Mouse (Mus musculus): Measurements from ENCODE around the gene Phf21a.

Phf21a gene

DNA sequence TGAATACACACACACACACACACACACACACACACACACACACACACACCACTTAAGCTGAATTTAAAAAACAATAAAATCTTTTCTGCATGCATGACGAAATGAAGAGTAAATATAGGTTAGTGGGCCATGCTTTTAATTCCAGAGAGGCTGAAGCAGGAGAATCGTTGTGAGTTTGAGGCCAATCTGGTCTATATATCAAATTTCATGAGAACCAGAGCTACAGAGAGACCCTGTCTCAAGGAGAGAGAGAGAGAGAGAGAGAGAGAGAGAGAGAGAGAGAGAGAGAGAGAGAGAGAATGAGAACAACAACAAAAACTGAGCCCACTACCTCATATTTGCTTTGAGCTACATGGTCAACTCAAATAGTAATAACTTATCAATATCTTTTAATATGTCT, at the start of gene Phf21a:
Phf21a (plus strand) TSS at position 301 of the 400 bp plus-strand sequence.
- no peak for DNase-seq (ENCODE audit: low spot score)

DNA sequence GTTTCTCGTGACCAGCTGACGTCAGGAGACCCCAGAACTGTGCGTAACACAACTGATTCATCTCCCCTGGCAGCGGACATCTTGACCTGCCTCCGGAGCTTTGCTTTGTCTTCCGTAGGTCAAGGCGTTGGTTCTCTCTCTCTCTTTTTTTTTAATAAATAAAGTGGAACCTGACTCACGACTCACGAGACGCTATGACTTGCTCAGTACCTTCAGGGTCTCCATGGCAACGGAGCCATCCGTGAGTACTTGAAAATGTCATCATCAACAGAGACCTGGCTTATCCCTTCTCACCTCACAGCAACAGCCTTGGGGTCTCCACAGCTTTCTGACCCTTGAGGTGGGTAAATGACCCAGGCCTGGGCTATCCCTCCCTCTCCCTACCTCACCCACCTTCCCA, 49.6 kb upstream of the Phf21a start:
- no peak for DNase-seq (ENCODE audit: low spot score)

GRCm38 (mm10) chr2:92047601-92048000, 45.3 kb upstream of the Phf21a start:
- peak; percentile 19 for DNase-seq (ENCODE audit: low spot score)

DNA sequence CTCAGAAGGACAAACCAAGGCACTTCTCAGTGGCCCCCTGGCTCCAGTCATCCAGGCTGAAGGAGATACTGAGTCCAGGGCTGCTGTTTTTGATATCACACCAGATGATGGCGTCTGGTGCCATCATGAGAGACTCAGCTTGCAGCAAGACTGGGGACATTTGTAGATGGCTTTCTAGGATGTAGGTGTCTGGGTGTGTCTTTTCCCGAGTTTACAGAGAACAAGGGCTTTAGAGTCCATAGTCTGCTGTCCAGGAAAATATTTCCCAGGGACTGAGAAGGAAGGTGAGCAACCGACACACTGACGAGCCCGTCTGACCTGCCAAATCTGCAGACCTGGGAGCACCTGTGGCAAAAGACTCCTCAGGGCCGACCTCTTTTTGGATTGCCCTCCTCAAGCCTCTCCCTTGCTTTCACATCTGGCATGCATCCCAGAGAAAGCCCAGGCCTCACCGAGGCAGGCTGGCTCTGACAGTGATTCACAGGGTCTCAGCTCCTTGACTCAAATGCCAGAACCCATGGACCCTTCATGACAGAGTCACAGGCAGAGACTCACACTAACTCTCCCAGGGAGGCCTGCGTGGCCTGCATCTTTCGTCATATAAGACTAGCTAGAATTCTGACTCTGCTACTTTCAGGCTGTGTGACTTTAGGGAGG, 44.8 kb upstream of the Phf21a start:
- peak; percentile 58 for DNase-seq (ENCODE audit: low spot score)

DNA sequence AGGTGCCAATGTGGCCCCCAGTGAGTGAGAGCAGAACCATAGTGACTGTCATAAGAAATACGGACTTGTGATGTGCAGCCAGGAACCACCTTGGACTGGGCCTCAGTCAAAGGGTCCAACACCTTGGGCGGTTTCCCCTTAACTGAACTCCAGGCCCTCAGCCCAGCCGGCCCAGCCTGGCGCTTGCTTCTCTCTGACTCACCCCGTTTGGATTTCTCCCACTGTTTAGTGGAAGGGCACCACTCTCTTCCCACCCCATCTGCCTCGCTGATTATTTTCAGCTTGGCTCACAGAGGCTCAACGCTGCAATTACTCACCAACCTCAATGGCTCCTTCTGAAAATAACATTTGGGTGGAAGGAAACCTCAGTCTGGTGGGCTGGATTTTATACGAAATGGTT, 40.7 kb upstream of the Phf21a start:
- no peak for DNase-seq (ENCODE audit: low spot score)

DNA sequence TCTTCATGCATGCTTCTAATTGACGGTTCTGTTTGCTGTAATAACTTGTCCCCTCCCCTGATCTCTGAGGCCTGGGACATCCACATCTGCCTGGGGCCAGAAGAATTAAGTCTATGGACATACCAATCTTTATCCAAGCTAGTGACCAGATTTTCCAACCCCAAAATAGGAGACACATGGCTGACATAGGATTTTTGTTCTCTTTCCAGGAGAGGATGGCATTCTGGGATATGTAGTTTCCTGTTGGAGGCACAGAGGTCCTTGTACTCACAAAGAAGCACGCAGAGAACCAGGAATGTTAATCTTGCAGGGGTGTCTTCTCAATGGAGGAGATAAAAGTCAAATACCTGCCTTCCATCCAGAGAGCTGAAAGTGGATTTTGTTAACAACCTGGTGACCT, 40.2 kb upstream of the Phf21a start:
- no peak for DNase-seq (ENCODE audit: low spot score)

DNA sequence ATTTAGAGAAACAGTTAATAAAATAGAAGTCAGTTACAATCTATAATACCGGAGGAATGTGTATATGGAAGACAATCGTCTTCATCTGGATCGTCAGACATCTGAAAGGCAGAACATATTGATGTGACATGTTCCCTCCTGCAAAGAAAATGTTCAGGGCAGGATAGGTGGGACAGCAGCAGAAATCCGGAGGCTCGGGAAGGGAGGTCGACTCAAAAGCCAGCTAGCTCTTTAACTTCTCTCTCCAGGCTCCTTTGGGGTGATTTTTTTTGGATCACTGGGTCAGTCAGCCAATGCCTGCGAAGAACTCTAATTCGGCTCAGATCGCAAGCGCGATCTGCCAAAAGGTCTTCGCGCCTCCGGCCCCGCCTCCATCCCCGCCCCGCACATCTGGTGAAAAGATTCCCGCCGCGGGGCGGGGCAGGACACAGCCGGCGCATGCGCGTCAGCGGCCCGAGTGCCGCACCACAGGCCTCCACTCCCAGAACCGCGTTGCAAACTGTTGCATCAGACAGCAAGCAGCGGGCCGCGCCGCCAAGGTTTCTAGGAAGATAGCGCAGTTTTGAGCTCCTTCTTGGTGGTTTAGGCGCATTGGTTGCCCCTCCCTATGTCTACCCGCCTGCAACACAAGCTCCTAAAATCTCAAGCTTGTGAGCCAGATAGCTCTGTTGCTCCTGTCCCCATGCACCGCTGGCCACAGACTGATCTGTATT, 37.7 kb upstream of the Phf21a start:
- DNase-seq (ENCODE audit: low spot score) = peak; percentile 98

- DNase-seq (ENCODE audit: low spot score) = peak; percentile 85
These were observed 37.1 kb upstream of the Phf21a start for GRCm38 (mm10) chr2:92055831-92056236.

- no peak for DNase-seq (ENCODE audit: low spot score)
These were observed 36.2 kb upstream of the Phf21a start for GRCm38 (mm10) chr2:92056760-92057159.

GRCm38 (mm10) chr2:92058469-92058868, 34.4 kb upstream of the Phf21a start:
- DNase-seq (ENCODE audit: low spot score) = peak; percentile 95

GRCm38 (mm10) chr2:92058936-92059335, 34.0 kb upstream of the Phf21a start:
- no peak for DNase-seq (ENCODE audit: low spot score)

DNA sequence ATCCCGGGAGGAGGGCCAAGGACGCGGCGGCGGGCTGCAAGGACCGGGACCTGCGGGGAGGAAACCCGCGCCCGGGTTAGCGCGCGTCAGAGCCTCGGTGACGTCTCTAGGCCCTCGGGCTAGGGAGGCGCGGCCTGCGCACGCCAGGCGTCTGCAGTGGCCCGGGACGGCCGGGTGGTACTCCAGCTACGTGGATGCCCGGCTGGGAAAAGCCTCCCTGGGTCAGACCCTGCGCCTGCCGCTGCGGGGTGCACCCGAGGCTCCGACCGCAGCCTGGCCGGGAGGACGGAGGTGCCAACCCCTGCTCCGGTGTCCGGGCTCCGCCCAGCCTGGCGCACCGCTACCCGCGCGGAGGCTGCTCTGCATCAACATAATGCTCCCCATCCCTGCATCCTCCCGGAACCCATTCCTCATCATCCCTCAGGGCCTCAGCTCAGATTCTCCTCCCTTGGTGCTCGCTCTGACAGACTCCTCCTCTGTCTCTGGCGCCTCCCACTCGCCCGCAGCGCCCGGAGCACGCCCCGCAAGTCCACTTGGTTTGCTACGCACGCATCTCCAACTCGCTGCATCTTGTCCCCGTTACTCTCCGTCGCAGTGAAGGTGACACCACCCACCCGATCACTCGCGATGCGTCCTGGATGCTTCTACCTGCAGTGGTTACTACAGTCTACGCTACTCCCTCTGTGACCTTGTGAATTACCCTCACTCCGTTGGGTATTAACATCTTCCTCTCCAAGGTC, 33.3 kb upstream of the Phf21a start:
- peak; percentile 85 for DNase-seq (ENCODE audit: low spot score)

DNA sequence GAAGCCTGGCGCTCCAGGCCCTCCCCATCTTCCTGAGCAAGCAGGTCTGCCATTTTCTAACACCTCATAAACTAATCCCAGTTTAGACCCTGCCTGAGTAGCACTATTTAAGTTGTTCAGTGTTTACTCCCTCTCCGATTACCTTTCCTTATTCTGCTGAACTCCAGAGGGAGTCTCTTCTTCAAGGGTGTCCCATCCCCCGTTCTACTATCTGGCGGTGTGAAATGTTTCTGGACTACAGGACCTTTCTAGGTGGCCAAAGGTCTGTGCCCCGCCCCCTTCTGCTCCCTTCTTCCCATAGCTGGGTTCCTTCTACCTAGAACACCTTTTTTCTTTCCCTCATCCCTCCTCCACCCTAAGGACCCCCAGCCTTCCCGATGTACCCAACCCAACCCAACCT, 32.6 kb upstream of the Phf21a start:
- DNase-seq (ENCODE audit: low spot score) = no peak

DNA sequence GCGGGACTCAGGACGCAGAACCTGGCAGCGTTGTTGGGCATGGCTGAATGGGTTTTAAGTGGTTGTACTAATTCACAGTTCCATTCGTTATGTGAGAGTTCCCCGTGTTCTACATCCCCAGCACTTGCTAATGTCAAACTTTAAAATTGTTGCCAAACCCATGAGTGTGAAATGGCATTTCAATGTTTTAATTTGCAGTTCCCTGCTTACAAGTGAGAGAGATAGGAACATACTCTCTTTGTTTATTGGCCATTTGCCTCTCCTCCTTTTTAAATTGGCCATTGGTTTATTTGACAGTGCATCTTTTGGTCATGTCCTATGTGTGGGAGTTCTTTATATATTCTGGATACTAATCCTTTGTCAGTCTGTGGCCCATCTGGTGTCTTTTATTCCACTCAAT, 31.6 kb upstream of the Phf21a start:
- no peak for DNase-seq (ENCODE audit: low spot score)

- no peak for DNase-seq (ENCODE audit: low spot score)
These were observed 29.8 kb upstream of the Phf21a start for GRCm38 (mm10) chr2:92063106-92063505.

DNA sequence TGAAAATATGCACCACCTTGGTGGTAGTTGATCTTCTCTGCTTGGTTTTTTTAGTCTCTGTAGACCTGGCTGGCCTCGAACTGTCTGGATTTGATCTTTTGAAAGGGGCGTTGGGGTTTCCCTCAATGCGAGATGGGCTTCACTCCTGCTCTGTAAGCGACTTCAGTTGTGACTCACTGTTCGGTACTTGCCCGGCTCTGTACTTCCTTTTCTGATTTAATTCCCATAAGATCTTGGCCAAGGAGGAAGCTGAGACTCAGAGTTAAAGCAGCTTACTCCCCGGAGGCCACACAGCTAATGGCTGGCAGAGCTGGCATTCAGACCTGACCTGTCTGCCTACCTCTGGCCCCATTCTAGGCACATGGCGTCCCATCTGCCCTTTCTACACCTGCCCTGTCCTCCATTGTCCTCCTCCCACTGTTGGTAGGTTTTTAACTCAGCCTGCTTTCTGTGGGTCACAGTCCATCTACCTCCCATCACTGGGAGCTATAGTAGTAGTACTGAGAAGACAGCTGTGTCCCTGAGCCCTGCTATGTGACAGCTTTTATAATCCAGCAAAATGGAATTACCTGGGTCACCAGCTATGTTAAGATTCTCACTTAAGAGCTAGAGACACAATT, 27.5 kb upstream of the Phf21a start:
- no peak for DNase-seq (ENCODE audit: low spot score)

DNA sequence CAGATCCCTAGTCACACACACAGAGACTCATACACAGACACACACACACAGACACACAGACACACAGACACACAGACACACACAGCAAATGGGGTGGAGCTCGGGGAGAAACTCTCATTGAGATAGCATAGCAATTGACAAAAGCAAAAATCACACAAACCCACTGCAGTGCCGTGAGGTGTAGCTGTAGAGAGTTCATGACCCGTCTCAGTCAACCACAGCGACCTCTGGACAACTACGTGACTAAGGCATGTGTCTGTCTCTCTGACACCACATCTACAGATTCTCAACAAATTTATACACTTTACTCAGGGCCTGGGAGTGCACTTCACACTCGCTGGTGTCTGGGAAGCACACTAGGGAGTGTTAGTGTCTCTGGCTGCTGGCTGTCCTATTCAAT, 27.0 kb upstream of the Phf21a start:
- no peak for DNase-seq (ENCODE audit: low spot score)

DNA sequence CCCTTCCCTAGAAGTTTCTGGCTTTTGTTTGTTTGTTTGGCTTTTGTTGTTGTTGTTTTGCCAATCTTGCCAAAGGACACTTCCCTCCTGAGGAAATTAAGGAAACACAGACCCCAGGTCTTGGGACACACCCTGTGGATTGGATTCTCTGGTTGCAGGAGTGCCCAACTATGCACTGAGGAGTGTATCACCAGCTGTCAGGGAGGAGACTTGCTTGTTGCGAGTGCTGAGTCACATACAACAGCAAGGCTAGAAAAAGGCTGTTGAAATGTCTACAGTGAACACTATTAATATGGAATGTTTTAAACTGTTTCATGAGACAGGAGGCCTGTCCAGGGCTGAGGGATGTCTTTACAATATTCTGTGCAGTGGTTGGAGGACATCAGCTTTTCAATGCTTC, 26.0 kb upstream of the Phf21a start:
- no peak for DNase-seq (ENCODE audit: low spot score)

GRCm38 (mm10) chr2:92067600-92067999, 25.3 kb upstream of the Phf21a start:
- DNase-seq (ENCODE audit: low spot score) = no peak

DNA sequence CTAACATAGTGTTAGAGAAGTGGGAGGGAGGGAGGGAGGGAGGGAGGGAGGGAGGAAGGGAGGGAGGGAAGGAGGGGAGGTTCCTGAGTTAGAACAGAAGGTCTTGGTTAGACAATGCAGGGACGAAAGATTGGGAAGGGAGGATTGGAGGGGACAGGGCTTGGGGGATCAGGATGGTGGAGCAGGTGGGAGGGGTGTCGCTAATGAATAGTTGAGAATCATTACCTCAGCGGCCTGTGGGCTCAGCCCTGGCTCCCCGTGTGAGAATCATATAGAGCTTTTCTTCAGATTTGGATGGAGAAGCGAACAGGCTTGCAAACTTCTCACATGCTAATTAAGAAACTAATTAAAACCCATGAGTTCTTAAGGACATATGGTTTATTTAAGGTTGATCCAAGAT, 23.3 kb upstream of the Phf21a start:
- DNase-seq (ENCODE audit: low spot score) = no peak

DNA sequence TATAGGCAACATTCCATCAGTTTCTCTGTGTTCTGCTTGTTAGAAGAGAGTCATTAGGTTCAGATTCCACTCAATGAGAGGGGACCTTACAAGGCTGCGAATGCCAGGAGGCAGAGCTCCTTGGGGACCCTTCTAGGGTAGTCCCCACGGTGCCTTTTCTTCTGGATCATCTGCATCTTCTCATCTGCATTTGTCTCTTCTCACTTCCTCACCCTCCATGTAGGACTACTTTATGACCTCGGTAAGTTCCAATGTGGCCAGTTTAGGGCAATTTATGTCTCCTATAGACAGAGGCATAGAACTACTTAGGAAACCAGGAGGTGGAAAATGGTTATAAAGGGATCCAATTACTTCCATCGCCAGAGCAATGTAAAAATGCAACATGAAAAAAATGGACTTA, 21.8 kb upstream of the Phf21a start:
- no peak for DNase-seq (ENCODE audit: low spot score)

GRCm38 (mm10) chr2:92076086-92076692, 16.7 kb upstream of the Phf21a start:
- DNase-seq (ENCODE audit: low spot score) = no peak
